Mouse (Mus musculus) MN1 (cell line): Measurements from ENCODE around the gene Lats1.
"Not testable (repeated sequence)": the region's sequence is repeated elsewhere in the genome, so short reads cannot be mapped to it uniquely, and the experiment has no call there.

Experiments used
- DNase-seq: peaks from one replicate; pipeline ENCODE4 v3.0.0-alpha.2; 2016; ENCODE audit warnings: low spot score

Lats1 gene

GRCm38 (mm10) chr10:7726501-7726812 lies 45.4 kb downstream of the Lats1 start:
- DNase-seq, result peak; percentile 47

- peak; percentile 35 for DNase-seq
These were observed 46.0 kb downstream of the Lats1 start for GRCm38 (mm10) chr10:7727011-7727410.

DNA sequence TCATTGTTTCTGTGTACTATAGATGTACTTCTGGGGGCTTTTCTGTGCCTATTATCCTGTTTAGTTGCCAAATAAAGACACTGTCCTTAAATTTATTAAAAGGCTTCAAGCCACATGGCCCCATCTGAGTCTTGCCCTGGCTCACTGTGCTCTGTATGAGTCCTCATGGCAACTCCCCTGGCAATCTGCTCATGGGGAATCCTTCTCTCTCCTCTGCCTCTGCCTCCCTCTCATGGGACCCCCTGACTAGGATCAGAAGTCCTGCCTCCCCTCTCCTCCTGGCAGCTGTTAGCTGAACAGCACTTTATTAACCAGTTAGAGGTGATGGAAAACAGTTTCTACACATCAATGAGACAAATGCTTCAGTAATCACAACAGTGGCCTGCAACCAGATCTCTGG lies 50.6 kb downstream of the Lats1 start:
- peak; percentile 60 for DNase-seq

- DNase-seq, result no peak
These were observed 56.1 kb downstream of the Lats1 start for GRCm38 (mm10) chr10:7737122-7737521.

DNA sequence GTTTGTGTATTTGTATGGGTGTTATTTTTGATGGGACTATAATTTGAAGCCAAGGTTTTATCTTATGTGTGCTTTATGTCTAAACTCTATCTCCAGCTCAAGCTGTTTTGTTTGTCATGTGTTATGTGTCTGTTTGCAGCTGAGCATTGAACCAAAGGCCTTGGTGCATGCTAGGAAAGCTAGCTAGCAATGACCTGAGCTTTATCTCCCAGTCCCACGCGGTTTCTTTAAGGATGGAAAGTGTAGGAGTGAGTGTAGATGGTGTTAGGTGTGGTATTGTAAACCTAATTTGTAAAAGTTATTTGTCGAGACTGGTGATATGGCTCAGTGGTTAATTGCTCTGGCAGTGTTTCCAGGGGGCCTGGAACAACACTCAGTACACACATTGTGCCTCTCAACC lies 56.9 kb downstream of the Lats1 start:
- no peak for DNase-seq

- DNase-seq, result not testable (repeated sequence)
These were observed 64.5 kb downstream of the Lats1 start for GRCm38 (mm10) chr10:7745528-7745927.

DNA sequence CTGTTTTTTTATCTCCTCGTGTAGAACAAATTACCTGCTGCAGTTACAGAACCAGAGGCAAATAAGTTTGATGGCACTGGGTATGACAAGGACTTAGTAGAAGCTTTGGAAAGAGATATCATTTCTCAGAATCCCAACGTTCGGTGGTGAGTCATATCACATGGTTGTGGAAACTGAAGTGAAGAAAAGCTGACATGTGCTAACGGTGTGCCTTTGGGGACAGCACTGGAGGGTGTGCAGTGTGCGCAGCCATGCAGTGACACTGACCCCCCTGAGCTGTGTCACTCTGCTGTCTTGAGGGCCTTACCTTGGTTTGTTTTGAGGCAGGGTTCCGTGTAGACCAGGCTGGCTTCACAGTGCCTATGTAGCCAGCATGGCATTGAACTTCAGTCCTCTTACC lies 67.7 kb downstream of the Lats1 start:
- no peak for DNase-seq

GRCm38 (mm10) chr10:7757544-7757943 lies 76.5 kb downstream of the Lats1 start:
- no peak for DNase-seq
